Mouse (Mus musculus) spleen, adult 18-20 months (tissue): Measurements from ENCODE around the gene Ssu72.

ENCODE experiments used
- DNase-seq, 2 experiments: peaks; one replicate each; pipeline ENCODE4 v3.0.0; 2022; ENCODE audit warnings: mixed read lengths in 2 of 2

Gene Ssu72

DNA sequence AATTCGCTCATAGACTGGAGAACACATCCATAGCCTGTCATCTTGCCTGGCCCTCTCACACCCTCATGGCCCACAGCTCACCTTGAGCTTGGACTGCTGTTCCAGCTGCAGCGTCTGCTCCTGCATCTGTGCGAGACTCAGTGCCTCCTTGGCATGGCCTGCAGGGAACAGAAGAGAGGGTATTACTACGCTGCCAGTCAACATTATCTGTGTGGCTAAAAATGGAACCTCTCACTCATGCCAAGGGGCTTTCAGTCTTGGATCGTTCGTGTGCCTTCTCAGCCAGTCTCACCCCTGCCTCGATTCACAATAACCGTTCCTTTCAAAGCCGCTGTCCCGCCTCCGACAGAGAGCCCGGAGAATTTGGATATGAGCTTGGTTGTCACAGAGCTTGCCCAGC lies 52.4 kb downstream of the Ssu72 start:
- no peak for DNase-seq

DNA sequence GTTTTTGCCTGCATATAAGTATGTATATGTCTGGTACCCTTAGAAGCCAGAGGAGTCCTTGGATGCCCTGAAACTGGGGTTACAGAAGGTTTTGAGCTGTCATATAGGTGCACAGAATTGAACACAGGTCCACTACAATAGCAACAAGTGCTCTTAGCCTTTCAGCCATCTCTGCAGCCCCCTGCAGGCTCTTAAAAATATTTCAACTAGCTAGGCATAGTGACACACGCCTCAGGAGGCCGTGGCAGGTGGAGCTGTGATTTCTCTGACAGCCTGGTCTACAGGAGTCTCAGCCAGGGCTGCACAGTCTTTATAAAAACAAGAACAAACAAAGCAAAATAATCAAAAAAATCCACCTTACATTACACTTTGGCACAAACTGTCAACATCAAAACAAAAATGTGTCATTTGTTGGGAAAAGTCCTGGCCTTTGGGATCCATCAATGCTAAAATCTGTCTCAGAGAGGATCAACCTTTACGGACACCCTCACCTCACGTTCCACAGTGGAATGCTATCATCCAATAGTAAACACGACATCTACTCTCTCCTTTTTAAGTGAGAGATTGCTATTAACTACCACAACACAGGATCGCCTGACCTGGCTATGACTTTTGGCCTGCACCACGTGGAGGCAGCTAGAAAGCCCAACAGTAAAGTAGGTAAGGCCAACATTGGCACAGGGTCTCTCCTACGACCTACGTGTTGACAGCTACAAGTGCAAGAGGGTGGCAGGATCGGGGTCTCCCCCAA lies 55.4 kb downstream of the Ssu72 start:
- DNase-seq, result no peak

DNA sequence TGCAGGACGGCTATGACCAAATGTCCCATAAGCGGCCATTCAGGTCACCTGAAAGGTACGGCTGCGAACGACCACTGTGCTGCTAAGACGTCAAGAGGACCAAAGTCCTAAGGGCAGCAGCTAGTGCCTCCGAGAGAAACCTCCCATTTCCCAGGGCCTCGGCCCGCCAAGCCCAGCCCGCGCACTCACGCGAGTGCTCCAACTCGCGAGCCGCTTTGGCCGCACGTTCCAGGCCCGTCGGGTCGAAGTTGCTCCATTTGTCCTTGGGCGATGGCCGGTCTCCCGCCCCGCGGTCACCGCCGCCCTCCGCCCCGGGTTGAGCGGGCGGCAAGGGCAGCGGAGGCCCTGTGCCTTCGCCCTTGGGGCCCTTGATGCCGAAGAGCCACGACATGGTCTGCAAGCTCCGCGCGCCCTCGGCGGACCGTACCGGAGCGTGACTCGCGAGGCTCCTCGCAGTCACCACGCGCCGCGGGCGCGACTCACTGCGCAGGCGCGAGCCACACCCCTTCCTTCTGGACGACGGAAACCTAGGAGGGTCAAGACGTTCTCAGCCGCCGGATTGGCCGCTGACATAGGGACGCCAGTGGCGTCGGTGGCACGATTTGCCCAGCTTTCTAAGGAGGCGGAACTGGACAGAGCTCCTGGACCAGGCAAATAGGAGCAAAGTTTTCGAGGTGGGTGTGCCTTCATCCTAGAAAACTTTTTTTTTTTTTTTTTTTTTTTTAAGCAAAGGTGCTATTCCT lies 56.2 kb downstream of the Ssu72 start, which contains the start of gene Atad3a:
Gene Atad3a (minus strand): TSS at position 481 of the 743 bp plus-strand sequence.
- peak; percentile 92 to 96 for DNase-seq

DNA sequence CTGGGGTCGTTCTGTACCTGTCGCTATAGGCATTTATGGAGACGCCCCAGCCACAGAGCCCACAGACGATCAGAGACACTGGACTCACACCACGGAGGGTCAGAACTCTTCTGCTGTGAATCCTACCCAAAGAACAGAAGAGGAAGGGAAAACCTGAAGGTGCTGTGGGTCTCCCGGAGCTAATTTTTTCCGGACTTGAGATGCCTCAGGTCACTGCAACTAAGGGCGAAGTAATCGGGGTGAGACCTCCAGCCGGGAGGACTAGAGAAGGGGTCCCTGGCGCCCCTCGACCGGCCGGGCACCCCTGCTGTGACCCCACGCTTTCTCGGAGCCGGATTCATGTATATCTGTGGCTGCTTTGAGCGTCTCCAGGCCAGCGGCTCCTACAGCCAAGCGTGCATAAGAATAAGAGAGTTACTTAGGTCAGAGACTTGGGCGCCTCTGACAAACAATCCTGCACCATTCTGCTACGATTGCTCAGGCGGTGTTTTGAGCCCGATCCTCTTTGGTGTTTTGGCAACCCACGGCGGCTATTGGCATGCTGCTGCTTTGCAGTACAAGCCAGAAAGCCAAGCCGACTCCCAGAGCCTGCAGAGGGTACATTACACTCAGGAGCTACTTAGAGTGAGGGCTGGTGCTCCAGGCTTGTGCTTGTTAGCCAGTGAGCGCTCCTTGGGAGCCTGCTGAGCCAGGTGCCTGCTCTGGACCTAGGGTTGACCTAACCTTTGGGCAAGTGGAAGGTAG lies 56.9 kb downstream of the Ssu72 start:
- DNase-seq, result no peak

DNA sequence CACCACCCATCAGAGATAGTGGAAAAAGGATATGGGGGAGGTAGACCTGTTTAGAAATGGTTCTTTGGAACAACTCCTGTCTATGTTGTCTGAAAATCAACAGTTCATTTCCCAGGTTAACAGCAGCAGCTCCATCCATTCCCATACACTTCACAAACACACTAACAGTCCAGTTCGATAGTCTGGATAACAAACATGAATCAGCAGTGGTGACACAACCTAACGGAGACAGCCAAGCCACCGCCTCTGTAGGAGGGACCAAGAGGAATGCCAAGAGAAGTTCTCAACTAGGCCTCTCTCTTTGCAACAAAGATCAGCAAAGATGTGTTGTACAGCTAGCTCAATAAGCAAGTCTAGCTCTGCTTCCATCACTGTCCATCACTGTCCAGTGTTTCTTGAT lies 57.8 kb downstream of the Ssu72 start:
- DNase-seq, result no peak

DNA sequence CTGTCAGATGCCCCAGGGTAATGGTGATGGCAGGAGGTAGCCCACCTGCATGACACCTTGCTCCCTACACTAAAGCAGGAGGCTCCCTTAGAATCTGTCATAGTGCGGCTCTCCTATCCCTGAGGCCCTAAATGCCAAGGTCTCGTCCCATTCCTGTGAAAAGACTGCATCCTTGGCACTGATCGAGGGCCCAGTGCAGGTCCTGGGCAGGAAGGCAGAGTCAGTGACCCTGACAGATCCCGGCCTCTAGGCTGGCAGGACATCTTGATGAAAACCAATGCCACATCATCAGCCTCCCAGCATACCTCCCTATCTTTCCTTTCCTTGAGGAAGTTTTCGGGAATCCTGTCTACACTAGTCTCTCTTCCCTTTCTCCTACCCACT lies 64.9 kb downstream of the Ssu72 start:
- DNase-seq, result no peak

DNA sequence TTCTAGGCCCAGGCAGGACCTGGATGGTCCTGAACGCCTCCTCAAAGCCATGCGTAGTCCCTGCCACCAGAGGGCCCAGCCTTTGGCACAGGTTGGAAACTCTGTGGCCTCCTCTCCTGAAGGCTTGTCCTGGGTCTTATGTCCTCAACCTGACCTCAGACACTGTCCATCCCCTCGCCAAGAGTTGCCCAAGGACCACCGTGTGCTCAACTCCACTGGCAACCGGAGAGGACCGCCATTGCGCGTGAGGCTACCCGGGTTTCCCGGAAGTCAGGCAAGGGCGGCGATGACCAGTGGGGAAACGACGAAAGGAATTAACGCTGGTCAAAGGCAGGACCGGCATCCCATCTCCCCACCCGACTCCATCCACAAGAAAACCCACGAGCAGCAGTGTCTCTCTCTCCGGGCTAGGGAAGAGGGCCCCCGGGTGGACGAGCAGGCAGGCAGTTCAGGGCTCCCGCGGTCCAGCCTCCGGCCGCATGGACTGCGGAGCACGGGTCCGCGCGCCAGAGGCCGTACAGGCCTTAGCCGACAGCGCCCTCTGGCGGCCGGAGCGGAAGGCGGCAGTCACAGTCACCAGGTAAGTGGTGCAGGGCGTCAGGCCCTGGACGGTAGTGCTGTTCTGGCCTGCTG lies 65.4 kb downstream of the Ssu72 start:
- DNase-seq, result peak; percentile 72 to 87

DNA sequence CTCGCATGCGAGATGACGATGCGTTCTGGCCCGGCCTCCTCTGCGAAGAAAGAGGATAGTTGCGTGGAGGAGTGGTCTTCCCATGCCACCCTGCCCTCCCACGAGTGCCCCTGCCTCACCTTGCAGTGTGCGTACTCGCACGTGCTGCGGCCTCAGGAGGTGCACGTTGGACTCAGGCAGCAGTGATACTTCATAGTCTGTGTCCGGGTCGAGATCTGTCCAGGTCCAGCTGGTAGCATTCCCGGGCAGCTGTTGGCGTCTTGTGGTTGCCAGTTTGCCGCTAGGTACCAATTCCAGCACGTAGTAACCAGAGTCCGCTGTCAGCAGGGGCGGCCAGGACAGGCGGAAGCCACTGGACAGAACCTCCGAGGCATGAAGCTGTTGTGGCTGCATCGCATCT lies 66.0 kb downstream of the Ssu72 start:
- no peak for DNase-seq

DNA sequence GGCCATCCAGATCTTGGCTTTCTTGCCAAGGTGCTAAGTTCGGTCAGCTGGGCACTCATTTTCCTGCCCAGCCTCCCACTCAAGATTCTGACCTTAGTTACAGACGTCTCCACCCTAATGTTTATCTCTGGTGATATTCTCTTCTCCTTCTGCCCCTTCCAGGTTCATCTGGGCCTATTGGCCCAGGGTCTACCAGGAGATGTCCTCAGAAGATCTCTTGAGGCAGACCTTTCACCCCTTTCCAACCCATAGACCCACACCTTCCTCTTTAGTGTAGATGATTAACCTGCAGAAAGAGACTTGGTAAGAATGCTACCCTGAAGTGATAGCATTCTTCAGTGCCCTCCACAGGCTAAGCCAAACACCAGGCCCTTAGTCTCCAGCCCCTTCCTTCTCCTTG lies 67.1 kb downstream of the Ssu72 start:
- DNase-seq, result no peak

DNA sequence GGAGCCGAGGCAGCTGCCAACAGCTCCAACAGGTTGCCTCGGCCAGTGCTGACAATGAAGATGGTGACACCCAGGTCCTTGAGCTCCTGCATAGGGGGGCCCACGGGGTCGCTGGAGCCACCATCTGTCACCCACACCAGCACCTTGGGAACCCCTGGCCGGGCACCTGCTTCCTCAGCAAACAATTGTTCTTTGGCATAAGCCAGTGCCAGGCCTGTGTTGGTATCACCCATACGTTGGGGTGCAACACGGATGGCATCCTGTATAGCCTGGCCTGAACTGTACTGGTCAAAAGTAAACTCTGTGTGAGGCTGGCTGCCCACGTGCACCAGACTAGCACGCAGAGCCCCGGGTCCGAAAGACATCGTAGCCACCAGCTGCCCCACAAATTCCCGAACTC lies 68.2 kb downstream of the Ssu72 start:
- no peak for DNase-seq

DNA sequence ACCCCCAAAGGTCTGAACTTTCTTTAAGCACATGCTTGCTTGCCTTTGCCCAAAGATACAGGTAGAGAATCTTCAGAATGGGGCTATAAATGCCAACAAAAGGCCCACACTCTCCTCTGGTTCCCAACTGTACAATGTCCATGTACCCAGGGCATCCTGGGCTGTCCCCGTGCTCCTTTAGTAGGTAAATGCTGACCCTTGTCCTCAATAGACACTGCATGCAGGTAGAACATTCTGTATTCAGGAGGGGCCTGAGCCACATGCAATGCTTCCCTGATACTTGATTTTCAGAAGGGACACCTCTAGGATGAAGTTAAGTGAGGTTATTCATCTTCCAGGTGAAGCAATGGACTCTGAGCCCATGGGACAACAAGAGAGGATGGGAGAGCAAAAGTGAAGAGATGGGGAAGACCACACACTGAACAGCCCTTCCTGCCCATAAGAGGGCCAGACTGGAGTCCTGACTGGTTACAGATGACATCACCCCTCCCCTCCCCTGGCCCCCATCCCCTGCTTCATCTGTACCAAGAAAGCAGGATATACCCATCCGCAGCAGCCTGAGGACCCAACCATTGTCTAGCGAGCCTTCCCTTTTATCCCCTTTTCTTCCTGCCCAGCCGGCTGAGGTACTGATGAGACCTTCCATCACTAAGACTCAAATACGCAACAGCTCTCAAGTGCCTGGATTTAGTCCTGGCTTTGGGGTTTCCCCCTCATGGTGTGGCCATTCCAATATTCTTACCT lies 68.9 kb downstream of the Ssu72 start:
- DNase-seq, result no peak

DNA sequence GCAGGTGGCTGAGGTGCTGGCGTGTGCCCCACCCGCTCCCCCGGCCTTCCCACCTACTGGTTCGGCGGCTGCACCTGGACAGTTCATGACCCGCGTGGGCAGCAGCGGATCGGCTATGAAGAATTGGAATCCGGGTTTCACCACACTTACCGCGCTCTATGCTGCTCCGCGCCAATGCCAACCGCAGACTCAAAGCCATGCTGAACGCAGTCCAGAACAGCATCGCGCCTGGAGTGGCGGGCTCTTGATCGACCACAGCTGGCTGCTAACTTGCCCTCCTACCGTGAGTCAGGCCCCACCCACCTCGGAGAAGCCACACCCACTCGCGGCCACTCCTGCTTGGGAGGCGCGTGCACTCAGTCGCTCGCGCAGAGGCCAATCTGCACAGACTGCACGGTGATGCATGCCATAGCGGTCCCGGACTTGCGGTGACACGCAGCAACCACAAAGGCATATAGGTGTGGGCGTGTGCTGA lies 69.7 kb downstream of the Ssu72 start, which contains the start of gene Vwa1:
Gene Vwa1 (minus strand): TSS at position 419 of the 475 bp plus-strand sequence.
- peak; percentile 76 to 86 for DNase-seq

DNA sequence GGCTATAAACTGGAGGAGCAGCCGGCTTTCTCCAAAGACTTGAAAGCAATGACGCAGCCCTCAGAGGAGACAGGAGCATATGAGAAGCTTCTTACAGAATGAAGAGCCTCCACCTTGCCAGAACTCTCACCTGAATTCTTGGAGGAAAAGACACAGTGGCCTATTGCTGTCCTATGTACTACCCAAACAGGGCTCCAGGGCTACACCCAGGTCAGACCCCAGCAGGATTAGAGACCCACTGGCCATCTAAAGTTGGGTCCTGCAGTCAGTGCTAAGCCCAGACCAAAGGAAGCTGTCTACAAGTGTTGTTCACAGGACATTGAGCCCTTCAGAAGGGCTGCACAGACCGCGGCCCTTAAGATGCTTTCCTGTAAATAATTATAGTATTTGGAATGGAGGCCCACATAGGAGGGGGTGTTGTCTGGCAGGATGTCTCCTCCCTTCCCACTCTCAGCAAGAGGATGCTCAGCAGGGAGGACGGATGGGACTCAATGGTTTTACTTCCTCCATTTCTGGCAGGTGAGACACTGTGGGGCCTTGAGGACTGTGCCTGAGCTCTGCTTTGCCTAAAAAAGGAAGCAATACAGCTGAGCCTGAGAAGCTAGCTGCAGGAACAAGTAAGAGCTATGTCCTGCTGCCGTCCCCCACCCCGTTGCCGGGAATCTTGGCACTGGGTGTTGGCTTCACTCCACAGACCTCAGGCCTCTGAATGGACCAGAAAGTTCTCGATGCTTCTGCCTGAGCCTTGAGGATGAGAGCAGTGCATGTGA lies 70.6 kb downstream of the Ssu72 start:
- DNase-seq, result peak; percentile 35 to 40

DNA sequence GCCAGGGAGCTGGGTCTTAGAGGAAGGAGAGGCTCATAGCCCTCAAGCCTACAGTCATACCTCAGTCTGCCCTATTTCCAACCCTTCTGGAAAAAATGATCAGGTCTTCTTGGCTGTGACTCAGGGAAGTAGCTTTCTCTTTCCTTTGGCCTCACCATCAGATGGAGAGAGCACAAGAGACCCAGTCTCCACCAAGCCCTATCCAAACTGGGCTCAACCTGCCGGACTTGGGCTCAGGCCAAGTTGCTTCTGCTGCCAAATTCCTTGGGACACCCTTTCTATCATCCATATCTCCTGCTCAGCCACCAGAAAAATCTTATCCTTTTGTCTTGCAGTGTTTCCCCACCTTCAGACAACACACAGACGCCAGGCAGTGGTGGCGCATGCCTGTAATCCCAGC lies 71.3 kb downstream of the Ssu72 start:
- DNase-seq, result no peak

DNA sequence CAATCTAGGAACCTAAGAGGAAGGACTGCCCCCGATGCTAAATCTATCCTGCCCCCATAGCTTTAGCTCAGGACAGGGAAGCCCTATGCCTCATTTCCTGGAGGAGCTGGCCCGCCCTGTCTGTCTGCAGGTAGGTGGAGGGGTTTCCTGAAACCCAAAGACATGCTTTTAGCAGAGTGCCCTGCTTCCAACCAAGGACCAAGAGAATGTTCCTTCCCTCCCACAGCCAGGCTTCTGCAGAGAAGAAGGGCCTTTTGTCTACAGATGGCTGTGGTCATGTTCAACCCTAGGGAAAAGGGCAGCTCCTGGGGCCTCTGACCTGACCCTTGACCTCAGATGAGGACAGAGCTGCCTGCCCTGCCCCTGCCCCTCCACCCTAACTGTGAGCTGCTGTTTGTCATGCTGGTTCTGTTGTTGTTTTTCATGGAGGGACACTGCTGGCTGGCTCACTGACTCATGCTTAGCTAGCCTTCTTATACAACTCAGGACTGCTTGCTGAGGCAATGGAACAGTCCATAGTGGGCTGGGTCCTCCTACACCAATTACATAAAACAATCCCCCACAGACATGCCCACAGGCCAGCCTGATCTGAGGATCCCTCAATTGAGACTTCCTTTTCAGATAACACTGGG lies 72.2 kb downstream of the Ssu72 start:
- no peak for DNase-seq

DNA sequence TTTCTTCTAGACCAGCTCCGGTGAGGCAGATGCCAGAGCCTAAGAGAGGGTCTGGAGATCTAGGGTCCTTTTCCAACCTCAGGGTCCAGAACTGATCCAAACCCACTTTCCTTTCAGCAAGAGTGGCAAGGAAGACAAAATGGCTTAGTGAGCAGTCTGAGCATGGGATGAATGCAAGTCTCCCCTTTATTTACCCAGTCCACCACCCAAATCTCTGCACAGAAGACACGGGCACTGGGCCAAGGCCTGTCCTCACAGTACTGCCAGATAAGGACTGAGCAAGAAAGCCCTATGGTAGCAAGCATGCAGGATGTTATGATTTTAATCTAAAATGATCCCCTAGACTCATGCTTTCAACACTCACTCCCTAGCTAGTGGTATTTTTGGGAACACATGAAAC lies 73.2 kb downstream of the Ssu72 start:
- no peak for DNase-seq

DNA sequence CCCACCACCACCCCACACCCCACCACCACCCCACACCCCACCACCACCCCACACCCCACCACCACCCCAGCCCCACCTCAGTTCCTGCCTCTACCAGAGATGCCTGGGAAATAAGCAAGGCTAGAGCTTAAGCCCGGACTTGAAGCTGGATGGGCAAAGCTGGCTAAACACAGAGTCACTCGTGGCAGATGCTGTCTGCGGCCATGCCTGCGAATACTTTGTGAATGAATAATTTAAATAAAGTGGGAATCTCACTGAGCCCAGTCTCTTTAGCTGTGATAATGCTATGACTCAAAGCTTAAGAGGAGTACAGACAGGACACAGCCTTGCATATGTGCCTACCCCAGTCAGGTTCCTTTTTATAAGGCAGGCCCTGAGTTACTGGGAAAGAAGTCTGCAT lies 74.9 kb downstream of the Ssu72 start:
- no peak for DNase-seq

DNA sequence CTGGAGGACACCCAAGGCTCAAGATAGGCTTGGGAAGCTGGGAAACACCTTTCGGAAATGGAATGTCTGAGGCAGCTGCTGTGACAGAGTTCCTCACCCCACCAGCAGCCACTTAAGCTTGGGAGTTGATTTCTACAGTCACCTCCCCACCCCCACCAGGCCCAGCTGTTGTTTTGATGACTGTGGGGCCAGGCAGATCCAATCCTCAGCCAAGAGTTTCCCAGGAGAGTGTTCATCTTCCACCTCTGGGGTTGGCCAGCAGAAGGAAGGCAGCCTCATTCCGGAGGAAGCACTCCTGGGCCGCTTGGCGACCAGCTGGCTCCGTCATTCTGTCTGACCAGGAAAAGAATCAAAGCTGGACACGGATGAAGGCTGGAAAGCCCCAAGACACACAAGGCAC lies 76.3 kb downstream of the Ssu72 start:
- no peak for DNase-seq
